Mouse (Mus musculus) kidney, postnatal 36 days (tissue): ENCODE measurements around the gene Dctn1.

Source experiments
- DNase-seq, 2 experiments: peaks; one replicate each; pipeline ENCODE4 v3.0.0; 2021 to 2022; ENCODE audit warnings: mixed read lengths in 2 of 2

Dctn1 gene

GRCm38 (mm10) chr6:83165607-83166242 is at the start of gene Dctn1:
Gene Dctn1 (plus strand): TSS chr6:83165920.
- peak; percentile 95 to 97 for DNase-seq

GRCm38 (mm10) chr6:83116373-83117164 is 49.2 kb upstream of the Dctn1 start:
- DNase-seq, result no peak

- no peak for DNase-seq
These were observed 48.6 kb upstream of the Dctn1 start for GRCm38 (mm10) chr6:83117165-83117438.

- no peak for DNase-seq
These were observed 48.1 kb upstream of the Dctn1 start for GRCm38 (mm10) chr6:83117616-83118015.

GRCm38 (mm10) chr6:83118369-83118768 is 47.4 kb upstream of the Dctn1 start:
- no peak for DNase-seq

- DNase-seq, result no peak
These were observed 46.6 kb upstream of the Dctn1 start for GRCm38 (mm10) chr6:83118825-83119733.

GRCm38 (mm10) chr6:83119734-83120051 is 46.0 kb upstream of the Dctn1 start:
- peak; percentile 31 to 65 for DNase-seq

- peak; percentile 93 to 99 for DNase-seq
These were observed 44.5 kb upstream of the Dctn1 start, which contains the start of gene Wbp1 for GRCm38 (mm10) chr6:83120930-83121862. Gene Wbp1 (minus strand): TSS chr6:83121559.

- DNase-seq, result no peak
These were observed 43.6 kb upstream of the Dctn1 start for GRCm38 (mm10) chr6:83121863-83122710.

- no peak for DNase-seq
These were observed 42.8 kb upstream of the Dctn1 start for GRCm38 (mm10) chr6:83122961-83123360.

- peak; percentile 94 to 95 for DNase-seq
These were observed 40.8 kb upstream of the Dctn1 start for GRCm38 (mm10) chr6:83124851-83125312.

GRCm38 (mm10) chr6:83125331-83125730 is 40.4 kb upstream of the Dctn1 start, which contains the start of gene Ino80b:
Gene Ino80b (minus strand): TSS chr6:83125431.
- no peak for DNase-seq

GRCm38 (mm10) chr6:83127419-83127818 is 38.3 kb upstream of the Dctn1 start:
- DNase-seq, result no peak

- DNase-seq, result peak; percentile 73 to 88
These were observed 34.2 kb upstream of the Dctn1 start for GRCm38 (mm10) chr6:83131469-83132034.

- DNase-seq, result peak; percentile 33 to 46
These were observed 33.4 kb upstream of the Dctn1 start for GRCm38 (mm10) chr6:83132176-83132919.

- peak; percentile 60 to 71 for DNase-seq
These were observed 31.5 kb upstream of the Dctn1 start for GRCm38 (mm10) chr6:83134226-83134625.

GRCm38 (mm10) chr6:83134951-83135513 is 30.7 kb upstream of the Dctn1 start, which contains the start of gene Rtkn:
Gene Rtkn (plus strand): TSS chr6:83135463.
- DNase-seq, result peak; percentile 63 to 76

GRCm38 (mm10) chr6:83135571-83136161 is 30.1 kb upstream of the Dctn1 start:
- DNase-seq, result peak; percentile 77 to 87

GRCm38 (mm10) chr6:83136291-83136880 is 29.3 kb upstream of the Dctn1 start:
- DNase-seq, result peak in 1 of 2 experiments; percentile 33
